Mouse (Mus musculus) embryonic fibroblast, embryonic 13.5 days (primary cell): ENCODE data around the gene Ntn4. TPM values are rescaled to one million over a fixed set of nuclear protein-coding genes. Genes with fewer than 3 reads are reported as not detected.

Source experiments
- H3K27ac ChIP-seq: 2 replicates; pipeline ENCODE4 v1.5.1; 2012; ENCODE audit warnings: low read length, control low read depth, inconsistent platforms; ENCODE audit not compliant: insufficient read depth
- H3K4me1 ChIP-seq: 2 replicates; pipeline ENCODE4 v1.6.1; 2011; ENCODE audit warnings: low read length; ENCODE audit not compliant: control insufficient read depth, insufficient read depth
- H3K4me3 ChIP-seq: 2 replicates; pipeline ENCODE4 v1.5.1; 2011; ENCODE audit warnings: mild to moderate bottlenecking, control low read depth, low read length; ENCODE audit not compliant: insufficient read depth
- CTCF ChIP-seq: IDR thresholded peaks from 2 replicates; pipeline ENCODE4 v1.5.1; 2011; ENCODE audit warnings: mild to moderate bottlenecking, control low read depth, low read length, moderate library complexity, borderline replicate concordance; ENCODE audit not compliant: insufficient read depth
- POLR2A ChIP-seq: IDR thresholded peaks from 2 replicates; pipeline ENCODE4 v1.6.1; 2011; ENCODE audit warnings: low read depth, mild to moderate bottlenecking, control low read depth, low read length, moderate library complexity
- polyA plus RNA-seq: library from polyadenylated mRNA; stranded (reverse); fragments of >200 nt; gene quantifications from 2 replicates; pipeline ENCODE4 v1.2.4, GENCODE M21; 2011; ENCODE audit warnings: low read depth; ENCODE audit not compliant: missing spikeins, insufficient read length

Gene Ntn4
- polyA plus RNA-seq, 1 experiment = 18.6 TPM

DNA sequence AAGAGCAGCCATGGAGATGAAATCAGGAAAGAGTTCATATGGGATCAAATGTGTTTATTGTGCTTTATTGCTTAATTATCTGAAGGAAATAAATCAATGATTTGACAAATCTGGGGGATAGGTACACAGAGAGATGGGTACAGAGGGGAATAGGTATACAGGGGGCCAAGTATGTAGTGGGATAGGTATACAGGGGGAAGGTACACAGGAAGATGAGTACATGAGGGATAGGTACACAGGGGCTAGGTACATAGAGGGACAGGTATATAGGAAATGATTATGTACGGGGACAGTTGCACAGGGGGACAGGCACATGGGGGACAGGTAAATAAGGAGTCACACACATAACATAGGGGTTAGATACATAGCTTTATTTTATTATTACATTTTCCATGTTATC lies 29.6 kb upstream of the Ntn4 start:
- H3K4me1 ChIP-seq = no peaks in the 10 kb centered on the region
- H3K27ac ChIP-seq = no peak overlapping the region
- no peak for TF ChIP-seq POLR2A
- no peak for TF ChIP-seq CTCF
- H3K4me3 ChIP-seq = no peak overlapping the region

DNA sequence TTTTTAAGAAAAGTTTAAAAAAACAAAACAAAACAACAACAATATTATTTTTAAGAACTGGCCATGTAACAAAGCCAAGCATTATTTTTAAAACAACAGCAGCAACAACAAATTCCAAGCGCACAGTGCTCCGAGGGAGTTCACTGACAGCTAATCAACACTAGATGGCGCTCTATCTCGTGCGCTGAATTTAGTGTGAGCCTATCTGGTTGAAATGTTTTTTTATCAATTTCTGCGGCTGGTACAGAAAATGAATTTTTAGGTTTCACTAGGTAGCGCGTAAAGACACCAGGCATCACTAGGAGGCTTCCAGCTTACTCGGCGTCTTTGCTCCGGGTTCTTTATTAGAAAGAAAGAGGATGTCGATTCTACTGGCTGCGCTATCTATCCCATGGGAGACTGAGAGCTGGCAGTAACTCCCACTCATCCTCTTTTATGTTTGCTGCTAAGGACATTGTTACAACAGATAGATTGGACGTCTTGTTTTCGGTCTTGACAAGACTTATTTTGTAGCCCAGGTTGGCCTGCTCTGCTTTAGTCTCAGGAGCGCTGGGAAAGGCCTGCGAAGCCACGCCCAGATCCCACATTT lies 29.0 kb upstream of the Ntn4 start:
- H3K27ac ChIP-seq = no peak overlapping the region
- no peaks in the 10 kb centered on the region; the same call in 1 of the 2 replicates for H3K4me1 ChIP-seq
- no peak overlapping the region for H3K4me3 ChIP-seq
- no peak for TF ChIP-seq POLR2A
- peak; percentile 65; the same call in 1 of the 2 replicates for TF ChIP-seq CTCF

- H3K4me3 ChIP-seq = no peak overlapping the region
- no peak overlapping the region for H3K27ac ChIP-seq
- H3K4me1 ChIP-seq = no peaks in the 10 kb centered on the region; the same call in 1 of the 2 replicates
- TF ChIP-seq CTCF (no peak), POLR2A (no peak)
Observed at GRCm38 (mm10) chr10:93614850-93615249, 25.6 kb upstream of the Ntn4 start.

DNA sequence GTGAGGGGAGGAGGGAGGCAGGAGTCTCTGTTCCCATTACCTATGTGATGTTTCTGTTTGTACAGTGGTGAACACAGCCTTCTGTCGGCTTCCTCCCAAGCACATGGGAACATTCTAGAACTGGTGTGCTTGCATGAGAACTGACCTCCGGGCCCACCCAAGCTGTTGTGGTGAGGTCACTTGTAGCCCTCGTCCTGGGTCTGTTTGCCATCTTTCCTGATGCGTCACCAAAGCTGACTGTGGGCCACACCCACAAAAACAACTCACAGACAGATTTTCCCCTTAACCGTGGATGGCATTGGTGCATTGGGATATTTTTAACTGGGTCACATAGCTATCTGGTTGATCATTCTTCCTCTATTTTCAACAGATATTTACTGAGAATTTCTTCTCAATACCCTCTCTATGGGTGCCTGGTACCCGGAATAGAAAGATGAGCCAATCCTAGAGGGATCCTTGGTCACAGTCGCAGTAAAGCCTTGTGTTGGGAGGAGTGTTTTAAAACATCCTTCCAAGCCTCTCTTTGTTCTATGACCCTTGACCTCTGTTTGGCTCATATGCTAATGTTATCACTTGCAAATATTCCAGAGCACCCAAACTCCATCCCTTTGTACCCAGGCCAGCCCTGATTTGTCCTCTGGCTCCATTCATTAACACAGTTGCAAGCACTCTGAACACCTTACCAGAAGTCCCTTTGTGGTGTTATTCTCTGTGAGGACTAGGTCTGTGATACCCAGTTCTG lies 19.9 kb upstream of the Ntn4 start:
- TF ChIP-seq POLR2A (no peak), CTCF (no peak)
- H3K4me1 ChIP-seq = peaks cover 8% of the 10 kb centered on the region

GRCm38 (mm10) chr10:93623725-93624124 lies 16.8 kb upstream of the Ntn4 start:
- Histone ChIP-seq H3K4me3 (no peak overlapping the region), H3K27ac (no peak overlapping the region), H3K4me1 (peaks cover 8% of the 10 kb centered on the region)
- TF ChIP-seq POLR2A = no peak
- TF ChIP-seq CTCF = no peak

More for the DNA sequence above, 19.9 kb upstream of the Ntn4 start:
- Histone ChIP-seq H3K4me3 (no peak overlapping the region), H3K27ac (peak overlapping the region; percentile 76)

- Histone ChIP-seq H3K4me3 (no peak overlapping the region), H3K27ac (no peak overlapping the region), H3K4me1 (peaks cover 8% of the 10 kb centered on the region)
- no peak for TF ChIP-seq CTCF
- no peak for TF ChIP-seq POLR2A
Observed at GRCm38 (mm10) chr10:93624151-93624550, 16.3 kb upstream of the Ntn4 start.

- Histone ChIP-seq H3K4me3 (no peak overlapping the region), H3K4me1 (no peaks in the 10 kb centered on the region), H3K27ac (no peak overlapping the region)
- TF ChIP-seq POLR2A = no peak
- TF ChIP-seq CTCF = no peak
Observed at GRCm38 (mm10) chr10:93630310-93630709, 10.2 kb upstream of the Ntn4 start.

DNA sequence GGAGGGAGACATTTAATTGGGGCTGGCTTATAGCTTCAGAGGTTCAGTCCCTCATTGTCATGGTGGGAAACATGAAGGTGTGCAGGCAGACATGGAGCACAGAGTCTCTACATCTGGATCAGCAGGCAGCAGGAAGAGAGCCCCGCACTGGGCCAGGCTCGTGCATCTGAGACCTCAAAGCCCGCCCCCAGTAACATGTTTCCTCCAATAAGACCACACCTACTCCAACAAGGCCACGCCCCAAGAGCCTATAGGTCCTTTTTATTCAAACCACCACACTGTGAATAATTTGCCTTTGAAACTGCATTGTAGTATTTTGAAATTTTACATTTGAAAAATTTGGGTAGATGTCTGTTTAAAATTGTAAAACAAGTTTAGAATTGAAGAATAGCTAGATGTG lies 8.4 kb upstream of the Ntn4 start:
- Histone ChIP-seq H3K4me3 (no peak overlapping the region), H3K4me1 (no peaks in the 10 kb centered on the region), H3K27ac (no peak overlapping the region)
- no peak for TF ChIP-seq CTCF
- TF ChIP-seq POLR2A = no peak

DNA sequence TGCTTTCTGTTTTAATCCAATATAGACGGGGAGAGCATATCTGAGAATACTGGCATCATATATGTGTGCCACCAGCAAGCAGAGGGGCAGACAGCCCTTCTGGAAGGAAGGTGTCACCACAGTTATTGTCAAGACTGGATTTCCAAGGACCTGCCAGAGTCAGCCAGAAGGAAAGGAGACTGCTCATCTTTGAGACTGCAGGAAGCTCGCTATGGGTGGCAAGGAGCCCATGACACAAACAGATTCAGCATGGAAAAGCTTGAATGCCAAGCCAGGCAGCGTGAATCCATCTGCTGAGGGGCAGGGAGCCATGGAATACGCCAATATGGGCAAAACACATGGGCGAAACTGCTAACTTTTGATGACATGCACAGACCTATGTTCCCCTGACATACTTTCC lies 6.9 kb upstream of the Ntn4 start:
- Histone ChIP-seq H3K4me1 (no peaks in the 10 kb centered on the region), H3K27ac (no peak overlapping the region), H3K4me3 (no peak overlapping the region)
- TF ChIP-seq CTCF (no peak), POLR2A (no peak)

GRCm38 (mm10) chr10:93633971-93634370 lies 6.5 kb upstream of the Ntn4 start:
- Histone ChIP-seq H3K27ac (no peak overlapping the region), H3K4me3 (no peak overlapping the region), H3K4me1 (no peaks in the 10 kb centered on the region)
- TF ChIP-seq POLR2A (no peak), CTCF (no peak)
